Mouse (Mus musculus) kidney, postnatal 36 days (tissue): Measurements from ENCODE around the gene Abhd14b.

Experiments
- DNase-seq, 2 experiments: peaks; one replicate each; pipeline ENCODE4 v3.0.0; 2021 to 2022; ENCODE audit warnings: mixed read lengths in 2 of 2

Gene Abhd14b

GRCm38 (mm10) chr9:106429221-106430014, 17.8 kb upstream of the Abhd14b start, which contains the start of gene Rpl29:
TSS of gene Rpl29 (plus strand) at chr9:106429454.
- DNase-seq: peak; percentile 97

GRCm38 (mm10) chr9:106430015-106430264, 17.3 kb upstream of the Abhd14b start:
- no peak for DNase-seq

- peak in 1 of 2 experiments; percentile 4 for DNase-seq
Measured at GRCm38 (mm10) chr9:106433389-106433788, 13.9 kb upstream of the Abhd14b start.

GRCm38 (mm10) chr9:106436566-106436965, 10.7 kb upstream of the Abhd14b start:
- peak in 1 of 2 experiments; percentile 23 for DNase-seq

- DNase-seq: peak in 1 of 2 experiments; percentile 42
Measured at GRCm38 (mm10) chr9:106442680-106443079, 4.6 kb upstream of the Abhd14b start.

- peak; percentile 73 to 79 for DNase-seq
Measured at GRCm38 (mm10) chr9:106444836-106445235, 2.4 kb upstream of the Abhd14b start.

- peak; percentile 46 to 47 for DNase-seq
Measured at GRCm38 (mm10) chr9:106447951-106448350, 692 bp downstream of the Abhd14b start.

- peak; percentile 88 for DNase-seq
Measured at GRCm38 (mm10) chr9:106448498-106449031, 1.3 kb downstream of the Abhd14b start.

- peak in 1 of 2 experiments; percentile 40 for DNase-seq
Measured at GRCm38 (mm10) chr9:106449947-106450346, 2.7 kb downstream of the Abhd14b start.

GRCm38 (mm10) chr9:106450661-106451060, 3.4 kb downstream of the Abhd14b start:
- DNase-seq: peak; percentile 92 to 94

- peak in 1 of 2 experiments; percentile 12 for DNase-seq
Measured at GRCm38 (mm10) chr9:106451298-106451697, 4.0 kb downstream of the Abhd14b start.

- DNase-seq: peak in 1 of 2 experiments; percentile 20
Measured at GRCm38 (mm10) chr9:106451899-106452298, 4.6 kb downstream of the Abhd14b start.

GRCm38 (mm10) chr9:106452351-106452750, 5.1 kb downstream of the Abhd14b start:
- DNase-seq: peak in 1 of 2 experiments; percentile 4

GRCm38 (mm10) chr9:106452821-106453220, 5.6 kb downstream of the Abhd14b start:
- DNase-seq: peak; percentile 85 to 91

GRCm38 (mm10) chr9:106453271-106454070, 6.2 kb downstream of the Abhd14b start, which contains the start of gene Pcbp4:
TSS of gene Pcbp4 (plus strand) at chr9:106453291.
- peak; percentile 84 to 90 for DNase-seq

GRCm38 (mm10) chr9:106454071-106454761, 7.0 kb downstream of the Abhd14b start:
- peak in 1 of 2 experiments; percentile 16 for DNase-seq

GRCm38 (mm10) chr9:106454888-106455681, 7.8 kb downstream of the Abhd14b start:
- DNase-seq: no peak

GRCm38 (mm10) chr9:106456325-106457162, 9.3 kb downstream of the Abhd14b start:
- peak in 1 of 2 experiments; percentile 1 for DNase-seq

GRCm38 (mm10) chr9:106457163-106457559, 9.9 kb downstream of the Abhd14b start:
- DNase-seq: no peak

GRCm38 (mm10) chr9:106457920-106458319, 10.7 kb downstream of the Abhd14b start:
- DNase-seq: no peak

- DNase-seq: no peak
Measured at GRCm38 (mm10) chr9:106459946-106460345, 12.7 kb downstream of the Abhd14b start.
